11 mouse cellular contexts compared by ENCODE assay signal in the genomic region with DNA sequence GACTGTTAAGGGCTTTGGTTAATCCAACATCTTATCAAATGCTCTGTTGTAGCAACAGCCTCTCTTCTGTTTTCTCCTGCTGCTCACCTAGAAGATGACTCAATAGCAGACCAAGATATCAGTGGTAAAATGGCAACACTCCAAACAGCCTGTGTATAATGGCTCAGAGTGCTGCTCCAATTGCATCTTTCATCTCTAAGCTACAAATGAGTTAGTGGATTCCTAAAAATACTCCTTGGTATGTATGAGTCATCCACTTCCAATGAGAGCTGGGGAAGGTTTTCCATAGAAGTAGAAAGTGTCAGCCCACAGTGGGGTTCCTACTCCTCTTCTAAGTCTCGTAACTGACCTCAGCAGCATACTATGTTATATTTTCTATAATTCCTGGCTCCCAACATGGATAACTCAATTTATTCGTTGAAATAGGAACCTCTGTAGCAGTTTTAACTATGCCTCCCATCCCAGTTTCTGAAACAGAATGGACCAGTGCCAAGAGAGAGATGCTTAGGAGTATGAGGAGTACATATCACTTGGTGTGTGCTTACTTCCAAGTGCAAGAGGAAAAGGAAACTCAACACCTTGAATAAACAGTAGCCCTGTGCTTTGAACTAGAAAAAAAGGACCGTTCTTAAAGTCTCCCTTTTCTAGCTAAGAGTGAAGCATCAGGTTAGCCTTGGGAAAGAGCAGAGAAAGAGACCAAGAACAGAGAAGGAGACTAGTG.
DNase-seq lines count a peak whose midpoint lies in the region.
"Had no signal": no experiment of that assay in that cellular context is flagged by ENCODE, and none has a peak within 500 bp of the region (broad histone marks: within the 10 kb centered on the region; RNA-seq: fewer than 3 reads in every experiment).

No protein-coding gene starts in this region.

- peak; percentile 43 to 77 for DNase-seq in frontal cortex, adult 2 months (ENCODE audit: extremely low spot score in 1 of 2, low spot score in 1 of 2)
- no peak for DNase-seq in frontal cortex, postnatal 25 days (ENCODE audit: low spot score in 2 of 2)
- DNase-seq in left cerebral cortex, adult 11 months (ENCODE audit: low spot score): peak; percentile 38
- no peak for DNase-seq in left cerebral cortex, postnatal 4 days
- peak; percentile 64 for DNase-seq in MN1 (ENCODE audit: low spot score)
- DNase-seq in left cerebral cortex, postnatal 25 days (ENCODE audit: low spot score in 2 of 2): peak; percentile 26 to 85
- no peak for DNase-seq in natural killer cell, adult 2 months (ENCODE audit: low spot score in 2 of 2)
- no peak for DNase-seq in urinary bladder, adult 2 months (ENCODE audit: low spot score)
- DNase-seq: adrenal gland, postnatal 25 days; cerebellum, adult 11-12 months; kidney, adult 2 months had no signal

- intact Hi-C loops in left cerebral cortex, postnatal 4 days (cut with DNase I): no loop called here
- intact Hi-C loops in left cerebral cortex, postnatal 25 days (cut with DNase I): no loop called here

Comparison
In these comparisons a context has a peak if more than half of its experiments do, and no peak if none do; other contexts are left out.
1. DNase-seq: peak in frontal cortex, adult 2 months (2 of 2), left cerebral cortex, adult 11 months (single experiment), MN1 (single experiment) and left cerebral cortex, postnatal 25 days (2 of 2); none in frontal cortex, postnatal 25 days (0 of 2), left cerebral cortex, postnatal 4 days (single experiment), natural killer cell, adult 2 months (0 of 2) and urinary bladder, adult 2 months (single experiment).